Mouse (Mus musculus) ES-E14 (cell line): ENCODE measurements around the gene Tmigd1. TPM values are rescaled to one million over a fixed set of nuclear protein-coding genes. Genes with fewer than 3 reads are reported as not detected.

Experiments used
- DNase-seq: peaks from one replicate; pipeline ENCODE4 v3.0.0-alpha.2; 2013; ENCODE audit warnings: low read depth, low spot score
- H3K27ac ChIP-seq: 2 replicates; pipeline ENCODE4 v1.5.1; 2012; ENCODE audit warnings: low read depth, mild to moderate bottlenecking, low read length, moderate library complexity, mixed read lengths; ENCODE audit not compliant: poor library complexity, insufficient read depth, severe bottlenecking
- H3K36me3 ChIP-seq: 2 replicates; pipeline ENCODE4 v1.6.1; 2012; ENCODE audit warnings: mild to moderate bottlenecking, low read length, moderate library complexity, mixed read lengths; ENCODE audit not compliant: control insufficient read depth, poor library complexity, insufficient read depth, severe bottlenecking
- H3K4me1 ChIP-seq, 2 experiments: fragments of 150-350 bp in 1 of 2; sonication (generic) in 1 of 2; 2 replicates each; pipeline ENCODE4 v1.6.1; 2012; ENCODE audit warnings: low read length in 2 of 2, mild to moderate bottlenecking in 1 of 2, mixed read lengths in 1 of 2; ENCODE audit not compliant: control insufficient read depth in 2 of 2, insufficient read depth in 2 of 2, poor library complexity in 1 of 2
- H3K4me3 ChIP-seq, 2 experiments: fragments of 150-350 bp in 1 of 2; sonication (generic) in 1 of 2; 2 replicates each; pipeline ENCODE4 v1.5.1; 2012; ENCODE audit warnings: low read length in 2 of 2, low read depth in 1 of 2, mild to moderate bottlenecking in 1 of 2, mixed read lengths in 1 of 2; ENCODE audit not compliant: insufficient read depth in 1 of 2, poor library complexity in 1 of 2, severe bottlenecking in 1 of 2
- H3K9ac ChIP-seq: 2 replicates; pipeline ENCODE4 v1.6.1; 2012; ENCODE audit warnings: low read depth, mild to moderate bottlenecking, low read length, mixed read lengths; ENCODE audit not compliant: poor library complexity, insufficient read depth, severe bottlenecking
- H3K9me3 ChIP-seq: fragments of 150-350 bp; sonication (generic); 2 replicates; pipeline ENCODE4 v1.6.1; 2012; ENCODE audit warnings: low read depth, mild to moderate bottlenecking, low read length; ENCODE audit not compliant: control insufficient read depth, insufficient read depth
- CHD2 ChIP-seq: IDR thresholded peaks from 2 replicates; pipeline ENCODE4 v1.6.1; 2014; ENCODE audit warnings: mild to moderate bottlenecking, low read depth, low read length, inconsistent platforms
- HCFC1 ChIP-seq: IDR thresholded peaks from 2 replicates; pipeline ENCODE4 v1.6.1; 2012; ENCODE audit warnings: low read length, inconsistent platforms, borderline replicate concordance; ENCODE audit not compliant: insufficient read depth
- MAFK ChIP-seq: IDR thresholded peaks from 2 replicates; pipeline ENCODE4 v1.6.1; 2014; ENCODE audit warnings: mild to moderate bottlenecking, low read depth, low read length, inconsistent platforms; ENCODE audit not compliant: insufficient read depth
- ZC3H11A ChIP-seq: IDR thresholded peaks from 2 replicates; pipeline ENCODE4 v1.6.1; 2012; ENCODE audit warnings: low read depth, mild to moderate bottlenecking, inconsistent platforms, low read length, borderline replicate concordance
- ZNF384 ChIP-seq: IDR thresholded peaks from 2 replicates; pipeline ENCODE4 v1.6.1; 2012; ENCODE audit warnings: low read depth, low read length, inconsistent platforms
- in situ Hi-C, 2 experiments: fragments of 600-800 bp; cut with MboI; formaldehyde crosslinking; loops; one replicate each; pipeline ENCODE4 v1.15.1; 2025; ENCODE audit warnings: low sequenced_read_pairs in 2 of 2, inconsistent platforms in 1 of 2; ENCODE audit not compliant: unreplicated experiment in 2 of 2
- total RNA-seq: library from RNA; depleted of rRNA; stranded (reverse); fragments of 300-350 nt; gene quantifications from 2 replicates; pipeline ENCODE4 v1.2.3, GENCODE M21; 2012

Tmigd1 gene
- total RNA-seq, 1 experiment, result not detected

GRCm38 (mm10) chr11:76904340-76904739, 2.4 kb downstream of the Tmigd1 start:
- no peaks in the 10 kb centered on the region for H3K9me3 ChIP-seq
- no peaks in the 10 kb centered on the region for H3K36me3 ChIP-seq
- no peak overlapping the region for H3K4me3 ChIP-seq
- in situ Hi-C loops, result no loop called here
- H3K4me1 ChIP-seq, result no peaks in the 10 kb centered on the region
- no peak overlapping the region for H3K27ac ChIP-seq
- H3K9ac ChIP-seq, result no peak overlapping the region
- DNase-seq, result no peak
- no peak for TF ChIP-seq MAFK
- TF ChIP-seq HCFC1, result no peak
- no peak for TF ChIP-seq ZC3H11A
- TF ChIP-seq ZNF384, result no peak

DNA sequence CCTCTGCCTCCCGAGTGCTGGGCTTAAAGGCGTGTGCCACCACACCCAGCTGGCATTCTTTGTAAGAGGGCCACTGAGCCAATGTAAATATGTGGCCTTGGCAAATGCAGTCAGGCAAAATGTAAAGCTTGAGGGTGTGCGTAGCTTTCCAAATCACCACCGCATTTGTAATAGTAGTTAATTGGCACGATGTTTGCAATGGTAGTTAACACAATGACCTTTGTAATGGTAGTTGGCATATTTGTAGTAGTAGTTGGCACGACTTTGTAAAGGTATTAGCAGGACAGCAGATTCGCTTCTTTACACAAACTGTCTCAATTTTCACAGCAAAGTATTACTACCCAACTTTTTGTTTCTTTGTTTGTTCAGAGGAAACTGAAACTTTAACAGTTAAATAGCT, 6.7 kb downstream of the Tmigd1 start:
- no peaks in the 10 kb centered on the region for H3K4me1 ChIP-seq
- H3K9ac ChIP-seq, result no peak overlapping the region
- H3K4me3 ChIP-seq, result no peak overlapping the region
- DNase-seq, result no peak
- H3K36me3 ChIP-seq, result no peaks in the 10 kb centered on the region
- TF ChIP-seq MAFK (no peak), HCFC1 (no peak), CHD2 (no peak), ZNF384 (no peak), ZC3H11A (no peak)
- in situ Hi-C loops, result no loop called here
- H3K9me3 ChIP-seq, result no peaks in the 10 kb centered on the region
- H3K27ac ChIP-seq, result no peak overlapping the region

DNA sequence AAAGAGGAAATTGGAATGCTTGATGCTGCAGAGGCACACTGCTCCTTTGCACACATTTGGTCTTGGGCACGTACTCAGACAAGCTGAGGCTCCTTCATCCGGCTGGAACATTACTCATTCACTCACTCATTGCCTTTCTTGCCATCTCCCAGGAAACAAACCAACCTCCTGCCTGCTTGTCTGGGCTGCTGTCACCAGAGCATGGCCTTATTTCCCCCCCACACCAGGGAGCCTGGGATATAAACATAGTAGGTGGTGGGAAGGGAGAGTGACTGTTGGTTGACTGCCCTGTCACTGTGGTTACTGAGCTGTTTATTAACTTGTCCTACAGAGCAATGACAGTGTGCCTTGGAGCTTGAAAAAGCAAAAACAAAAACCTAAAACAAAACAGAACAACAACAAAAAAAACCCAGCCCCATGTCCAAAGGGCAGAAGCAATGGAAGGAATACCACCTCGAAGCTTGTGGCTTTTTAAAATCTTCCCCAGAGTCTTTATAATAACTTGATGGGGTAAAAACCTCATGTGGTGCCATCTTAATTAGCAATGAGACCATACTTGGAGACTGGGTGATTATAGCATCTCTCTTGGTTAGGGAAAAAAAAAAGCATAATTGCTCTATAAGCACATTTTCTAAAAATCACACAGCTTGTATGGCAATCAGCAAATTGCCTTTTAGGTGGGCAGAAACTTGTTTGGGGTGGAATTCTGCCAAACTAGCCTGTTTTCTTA, 9.5 kb downstream of the Tmigd1 start:
- H3K36me3 ChIP-seq, result no peaks in the 10 kb centered on the region
- TF ChIP-seq HCFC1 (no peak), CHD2 (no peak), MAFK (no peak), ZNF384 (no peak), ZC3H11A (no peak)
- H3K27ac ChIP-seq, result no peak overlapping the region
- no peak for DNase-seq
- H3K9me3 ChIP-seq, result no peaks in the 10 kb centered on the region
- H3K4me1 ChIP-seq, result peaks cover 0 to 5% of the 10 kb centered on the region in 2 experiments; a peak in 2 of 4 replicates
- H3K9ac ChIP-seq, result no peak overlapping the region
- in situ Hi-C loops, result no loop called here
- no peak overlapping the region for H3K4me3 ChIP-seq

DNA sequence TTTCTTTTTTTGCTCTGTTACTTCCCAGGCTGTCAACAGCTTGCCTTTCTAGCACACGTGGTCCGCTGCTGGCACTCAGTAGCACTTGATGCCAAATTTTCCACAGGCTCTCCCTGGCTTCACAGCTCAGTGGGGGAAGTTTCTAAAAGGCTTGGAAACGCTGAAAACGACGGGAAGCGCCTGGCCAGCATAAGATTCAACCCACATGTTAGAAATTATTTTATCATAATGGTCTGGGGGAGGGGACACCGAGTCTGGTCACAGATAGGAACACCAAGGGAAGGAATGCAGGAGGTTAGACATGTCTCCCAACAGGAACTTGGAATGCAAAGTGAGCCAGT, 10.1 kb downstream of the Tmigd1 start:
- in situ Hi-C loops, result no loop called here
- Histone ChIP-seq H3K4me3 (no peak overlapping the region), H3K27ac (no peak overlapping the region), H3K4me1 (peaks cover 0 to 7% of the 10 kb centered on the region in 2 experiments; a peak in 2 of 4 replicates), H3K36me3 (no peaks in the 10 kb centered on the region), H3K9ac (no peak overlapping the region), H3K9me3 (no peaks in the 10 kb centered on the region)
- no peak for TF ChIP-seq MAFK
- TF ChIP-seq HCFC1, result no peak
- no peak for TF ChIP-seq CHD2
- TF ChIP-seq ZC3H11A, result no peak
- TF ChIP-seq ZNF384, result no peak
- DNase-seq, result no peak

GRCm38 (mm10) chr11:76914366-76914765, 12.4 kb downstream of the Tmigd1 start:
- Histone ChIP-seq H3K36me3 (no peaks in the 10 kb centered on the region), H3K27ac (no peak overlapping the region), H3K4me1 (peaks cover 2 to 9% of the 10 kb centered on the region in 2 experiments; a peak in 2 of 4 replicates), H3K4me3 (no peak overlapping the region), H3K9me3 (no peaks in the 10 kb centered on the region), H3K9ac (no peak overlapping the region)
- in situ Hi-C loops, result no loop called here
- TF ChIP-seq ZC3H11A, result no peak
- no peak for TF ChIP-seq MAFK
- TF ChIP-seq HCFC1, result no peak
- TF ChIP-seq CHD2, result no peak
- no peak for TF ChIP-seq ZNF384
- no peak for DNase-seq
